Mouse (Mus musculus): ENCODE data around the gene Eif4e2. TPM values are rescaled to one million over a fixed set of nuclear protein-coding genes. Genes with fewer than 3 reads are reported as not detected.

The Eif4e2 gene
- total and polyA plus RNA-seq, 3 experiments, result 175 to 264 (median 228) TPM

DNA sequence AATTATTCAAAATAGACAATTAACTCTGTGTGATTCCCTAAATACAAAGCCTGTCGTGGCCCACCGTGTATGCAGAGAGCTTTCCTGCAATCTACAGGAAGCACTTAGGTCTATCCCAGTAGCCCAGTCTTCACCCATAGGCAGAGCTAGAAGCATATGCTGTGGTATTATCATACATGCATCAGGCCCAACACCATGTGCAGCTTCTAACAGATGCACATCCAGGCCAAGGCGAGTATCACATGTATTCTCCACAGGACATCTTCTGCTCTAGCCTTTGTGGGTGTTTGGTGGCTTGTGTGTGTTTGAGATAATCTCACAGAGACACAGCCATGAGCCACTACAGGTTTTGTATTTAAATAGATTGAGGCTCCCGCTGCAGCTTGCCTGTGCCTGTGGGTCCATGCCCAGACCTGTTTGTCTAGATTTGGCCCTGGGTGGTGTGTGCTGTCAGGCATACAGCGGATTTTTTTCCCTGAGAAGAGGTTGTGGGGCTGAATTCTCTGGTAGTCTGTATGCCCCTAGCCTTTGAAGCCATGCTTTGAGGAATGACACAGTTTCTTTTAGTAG lies 38.4 kb downstream of the Eif4e2 start:
- in situ Hi-C loops (cut with MboI; ENCODE audit: low pct_ligation_motif_present, low pct_unique_long_range_greater_than_20kb, low sequenced_read_pairs) (no loop called here), dilution Hi-C loops (cut with MboI; ENCODE audit: extremely low pct_ligation_motif_present, extremely low pct_unique_long_range_greater_than_20kb, low sequenced_read_pairs) (no loop called here)
- DNase-seq (ENCODE audit: extremely low read depth), result no peak
- H3K4me3 ChIP-seq (replicated peaks in 1 of 3; ENCODE audit: low read depth in 2 of 3, low read length in 2 of 3, poor library complexity in 1 of 3), result no peak overlapping the region
- TF ChIP-seq USF2 (conservative IDR thresholded peaks at IDR 0.05; ENCODE audit: low read depth, low read length) (no peak), CHD1 (IDR thresholded peaks at IDR 0.05; ENCODE audit: low read depth, low read length) (peak; percentile 88), KAT2A (IDR thresholded peaks at IDR 0.05; ENCODE audit: insufficient replicate concordance, low read length) (no peak), CTCF (conservative IDR thresholded peaks at IDR 0.05 in 1 of 2, IDR thresholded peaks at IDR 0.05 in 1 of 2; ENCODE audit: low read depth in 2 of 2, low read length in 2 of 2) (no peak), MEF2A (IDR thresholded peaks at IDR 0.05; ENCODE audit: borderline replicate concordance, low read depth, low read length) (peak; percentile 38; the same call in 1 of the 2 replicates)
- H3K9me3 ChIP-seq (replicated peaks; ENCODE audit: low read length), result no peaks in the 10 kb centered on the region
- peaks cover 7 to 9% of the 10 kb centered on the region in 2 experiments for H3K4me1 ChIP-seq (ENCODE audit: control insufficient read depth in 1 of 2, insufficient read depth in 2 of 2)
- no peak overlapping the region for H3K27ac ChIP-seq (ENCODE audit: insufficient read depth, low read depth)
- no peaks in the 10 kb centered on the region for H3K27me3 ChIP-seq (replicated peaks)
- peaks cover 0 to 2% of the 10 kb centered on the region in 2 experiments for H3K36me3 ChIP-seq (replicated peaks in 1 of 2; ENCODE audit: control insufficient read depth in 1 of 2, insufficient read depth in 1 of 2, low read length in 1 of 2)
- H3K4me2 ChIP-seq (ENCODE audit: insufficient read depth, low read depth, poor library complexity, severe bottlenecking), result no peak overlapping the region
- H3K79me2 ChIP-seq (replicated peaks; ENCODE audit: control insufficient read depth, extremely low read depth, insufficient read depth, poor library complexity, severe bottlenecking), result no peaks in the 10 kb centered on the region
- H3K9ac ChIP-seq (ENCODE audit: insufficient read depth, low read depth), result no peak overlapping the region

GRCm38 (mm10) chr1:87255173-87255572 lies 41.5 kb downstream of the Eif4e2 start:
- dilution Hi-C loops (cut with MboI; ENCODE audit: extremely low pct_ligation_motif_present, extremely low pct_unique_long_range_greater_than_20kb, low sequenced_read_pairs), result no loop called here
- in situ Hi-C loops (cut with MboI; ENCODE audit: low pct_ligation_motif_present, low pct_unique_long_range_greater_than_20kb, low sequenced_read_pairs), result no loop called here
- Histone ChIP-seq H3K9ac (ENCODE audit: insufficient read depth, low read depth) (no peak overlapping the region), H3K79me2 (replicated peaks; ENCODE audit: control insufficient read depth, extremely low read depth, insufficient read depth, poor library complexity, severe bottlenecking) (no peaks in the 10 kb centered on the region), H3K4me1 (ENCODE audit: control insufficient read depth in 1 of 2, insufficient read depth in 2 of 2) (peaks cover 9 to 18% of the 10 kb centered on the region in 2 experiments), H3K27ac (ENCODE audit: insufficient read depth, low read depth) (no peak overlapping the region), H3K4me2 (ENCODE audit: insufficient read depth, low read depth, poor library complexity, severe bottlenecking) (no peak overlapping the region), H3K9me3 (replicated peaks; ENCODE audit: low read length) (no peaks in the 10 kb centered on the region), H3K4me3 (replicated peaks in 1 of 3; ENCODE audit: low read depth in 2 of 3, low read length in 2 of 3, poor library complexity in 1 of 3) (no peak overlapping the region), H3K27me3 (replicated peaks) (no peaks in the 10 kb centered on the region), H3K36me3 (replicated peaks in 1 of 2; ENCODE audit: control insufficient read depth in 1 of 2, insufficient read depth in 1 of 2, low read length in 1 of 2) (no peaks in the 10 kb centered on the region)
- no peak for DNase-seq (ENCODE audit: extremely low read depth)
- TF ChIP-seq ZNF384 (IDR thresholded peaks at IDR 0.05; ENCODE audit: low read depth, low read length), result no peak
- peak; percentile 38; the same call in 1 of the 2 replicates for TF ChIP-seq IRF4 (IDR thresholded peaks at IDR 0.05; ENCODE audit: low read depth, low read length)
- TF ChIP-seq CTCF (conservative IDR thresholded peaks at IDR 0.05 in 1 of 2, IDR thresholded peaks at IDR 0.05 in 1 of 2; ENCODE audit: low read depth in 2 of 2, low read length in 2 of 2), result no peak
- TF ChIP-seq HCFC1 (IDR thresholded peaks at IDR 0.05; ENCODE audit: low read depth, low read length), result no peak
- TF ChIP-seq GABPA (IDR thresholded peaks at IDR 0.05; ENCODE audit: insufficient replicate concordance, low read depth, low read length), result no peak

GRCm38 (mm10) chr1:87257691-87258090 lies 44.0 kb downstream of the Eif4e2 start:
- dilution Hi-C loops (cut with MboI; ENCODE audit: extremely low pct_ligation_motif_present, extremely low pct_unique_long_range_greater_than_20kb, low sequenced_read_pairs), result no loop called here
- Histone ChIP-seq H3K4me2 (ENCODE audit: insufficient read depth, low read depth, poor library complexity, severe bottlenecking) (no peak overlapping the region), H3K27me3 (replicated peaks) (no peaks in the 10 kb centered on the region)

More at GRCm38 (mm10) chr1:87257691-87258090, 44.0 kb downstream of the Eif4e2 start:
- H3K4me1 ChIP-seq (ENCODE audit: control insufficient read depth in 1 of 2, insufficient read depth in 2 of 2), result peaks cover 3 to 12% of the 10 kb centered on the region in 2 experiments
- TF ChIP-seq JUND (conservative IDR thresholded peaks at IDR 0.05; ENCODE audit: low read depth, low read length) (no peak), ZC3H11A (IDR thresholded peaks at IDR 0.05; ENCODE audit: low read depth, low read length) (no peak), MEF2A (IDR thresholded peaks at IDR 0.05; ENCODE audit: borderline replicate concordance, low read depth, low read length) (no peak), ZNF384 (IDR thresholded peaks at IDR 0.05; ENCODE audit: low read depth, low read length) (no peak), USF1 (IDR thresholded peaks at IDR 0.05; ENCODE audit: low read depth, low read length) (no peak), RAD21 (IDR thresholded peaks at IDR 0.05; ENCODE audit: low read depth, low read length) (no peak), MAZ (IDR thresholded peaks at IDR 0.05; ENCODE audit: low read depth, low read length) (no peak), ZMIZ1 (IDR thresholded peaks at IDR 0.05; ENCODE audit: low read depth, low read length) (no peak)
- H3K79me2 ChIP-seq (replicated peaks; ENCODE audit: control insufficient read depth, extremely low read depth, insufficient read depth, poor library complexity, severe bottlenecking), result no peaks in the 10 kb centered on the region
- H3K4me3 ChIP-seq (replicated peaks in 1 of 3; ENCODE audit: low read depth in 2 of 3, low read length in 2 of 3, poor library complexity in 1 of 3), result no peak overlapping the region
- in situ Hi-C loops (cut with MboI; ENCODE audit: low pct_ligation_motif_present, low pct_unique_long_range_greater_than_20kb, low sequenced_read_pairs), result no loop called here
- DNase-seq (ENCODE audit: extremely low read depth), result no peak
- H3K36me3 ChIP-seq (replicated peaks in 1 of 2; ENCODE audit: control insufficient read depth in 1 of 2, insufficient read depth in 1 of 2, low read length in 1 of 2), result no peaks in the 10 kb centered on the region
- H3K9me3 ChIP-seq (replicated peaks; ENCODE audit: low read length), result no peaks in the 10 kb centered on the region
- H3K9ac ChIP-seq (ENCODE audit: insufficient read depth, low read depth), result no peak overlapping the region
- H3K27ac ChIP-seq (ENCODE audit: insufficient read depth, low read depth), result no peak overlapping the region

Measured in CH12.LX (cell line).